Mouse (Mus musculus) embryo, embryonic 10 days (tissue): Measurements from ENCODE around the gene 2310034G01Rik.

Source experiments
- DNase-seq: peaks from one replicate; pipeline ENCODE4 v3.0.0-alpha.2; 2015; ENCODE audit warnings: low spot score

Gene 2310034G01Rik

DNA sequence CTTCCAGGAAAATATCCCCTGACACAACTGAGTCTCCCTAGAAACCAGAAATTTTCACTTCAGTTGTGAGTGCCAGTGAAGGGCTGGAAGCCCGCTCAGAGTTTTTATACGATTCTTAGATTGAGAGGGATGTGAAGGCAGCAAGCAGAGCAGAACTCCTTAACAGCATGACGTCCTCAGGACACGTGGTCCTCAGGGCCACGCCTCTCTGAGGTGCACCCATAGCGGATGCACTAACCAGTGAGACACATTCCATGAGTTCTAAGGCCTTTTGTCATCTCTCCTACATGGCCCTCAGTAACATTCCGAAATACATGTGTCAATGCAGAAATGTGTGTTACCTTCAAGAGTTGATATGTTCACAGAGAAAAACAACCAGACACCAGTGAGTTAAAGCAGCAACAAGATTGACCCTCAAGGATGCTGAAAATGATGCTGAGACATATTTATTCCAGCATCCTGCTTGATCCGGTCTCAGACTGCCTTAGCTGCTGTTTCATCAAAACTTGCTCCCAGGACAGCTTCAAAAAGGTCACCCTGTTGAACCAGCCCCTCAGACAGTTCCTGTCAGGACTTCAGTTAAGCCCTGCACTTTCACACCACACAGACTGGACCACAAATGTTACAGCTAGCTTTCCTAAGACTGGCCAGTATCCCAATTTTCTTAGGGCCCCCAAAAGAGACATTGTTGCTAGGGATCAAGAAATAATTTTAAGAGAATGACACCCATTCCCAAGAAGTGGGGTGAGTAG lies 49.6 kb downstream of the 2310034G01Rik start:
- DNase-seq: no peak
